Mouse (Mus musculus): ENCODE measurements at regions not wholly inside any gene's neighbourhood (a gene's known extent, or its start where the extent isn't known, plus 50 kb on each side); places are given as distances from the start of the nearest gene placed in this dataset.

- Histone ChIP-seq H3K79me2 (ENCODE audit: control insufficient read depth, insufficient read depth, low read length, poor library complexity) (no peaks in the 10 kb centered on the region), H3K36me3 (ENCODE audit: control insufficient read depth in 1 of 2, insufficient read depth in 2 of 2, low read length in 2 of 2) (no peaks in the 10 kb centered on the region), H3K9ac (ENCODE audit: control insufficient read depth, low read depth, low read length, poor library complexity, severe bottlenecking) (no peak overlapping the region), H3K4me1 (ENCODE audit: control insufficient read depth in 1 of 2, insufficient read depth in 2 of 2, low read length in 2 of 2) (peaks cover 2 to 3% of the 10 kb centered on the region in 2 experiments; a peak in 3 of 4 replicates), H3K27ac (ENCODE audit: control insufficient read depth, low read depth, low read length) (no peak overlapping the region), H3K4me3 (ENCODE audit: control insufficient read depth in 1 of 2, insufficient read depth in 1 of 2, low read depth in 2 of 2, low read length in 2 of 2) (no peak overlapping the region), H3K9me3 (replicated peaks; ENCODE audit: insufficient read depth, low read length) (no peaks in the 10 kb centered on the region), H3K27me3 (ENCODE audit: control insufficient read depth in 1 of 2, insufficient read depth in 2 of 2, low read length in 2 of 2) (no peaks in the 10 kb centered on the region)
- no peak for DNase-seq (ENCODE audit: low read depth, low spot score)
- TF ChIP-seq SIN3A (IDR thresholded peaks at IDR 0.05; ENCODE audit: low read length) (no peak), CHD2 (IDR thresholded peaks at IDR 0.05; ENCODE audit: low read length) (no peak), POLR2A (IDR thresholded peaks at IDR 0.05; ENCODE audit: control insufficient read depth in 1 of 2, insufficient read depth in 1 of 2, low read depth in 1 of 2, low read length in 2 of 2, poor library complexity in 1 of 2) (no peak), CHD1 (IDR thresholded peaks at IDR 0.05; ENCODE audit: low read depth, low read length) (no peak), MAZ (IDR thresholded peaks at IDR 0.05; ENCODE audit: low read depth, low read length) (no peak), JUND (IDR thresholded peaks at IDR 0.05; ENCODE audit: low read depth, low read length) (no peak), NELFE (IDR thresholded peaks at IDR 0.05; ENCODE audit: low read depth, low read length) (no peak), TCF12 (IDR thresholded peaks at IDR 0.05; ENCODE audit: low read depth, low read length) (no peak), RAD21 (IDR thresholded peaks at IDR 0.05; ENCODE audit: low read depth, low read length) (no peak), ZKSCAN1 (IDR thresholded peaks at IDR 0.05; ENCODE audit: low read depth, low read length) (no peak), UBTF (IDR thresholded peaks at IDR 0.05; ENCODE audit: borderline replicate concordance, insufficient read depth, low read depth, low read length) (no peak)
Observed at GRCm38 (mm10) chr1:92741047-92741446, 90.4 kb upstream of the Gpc1 start.

DNA sequence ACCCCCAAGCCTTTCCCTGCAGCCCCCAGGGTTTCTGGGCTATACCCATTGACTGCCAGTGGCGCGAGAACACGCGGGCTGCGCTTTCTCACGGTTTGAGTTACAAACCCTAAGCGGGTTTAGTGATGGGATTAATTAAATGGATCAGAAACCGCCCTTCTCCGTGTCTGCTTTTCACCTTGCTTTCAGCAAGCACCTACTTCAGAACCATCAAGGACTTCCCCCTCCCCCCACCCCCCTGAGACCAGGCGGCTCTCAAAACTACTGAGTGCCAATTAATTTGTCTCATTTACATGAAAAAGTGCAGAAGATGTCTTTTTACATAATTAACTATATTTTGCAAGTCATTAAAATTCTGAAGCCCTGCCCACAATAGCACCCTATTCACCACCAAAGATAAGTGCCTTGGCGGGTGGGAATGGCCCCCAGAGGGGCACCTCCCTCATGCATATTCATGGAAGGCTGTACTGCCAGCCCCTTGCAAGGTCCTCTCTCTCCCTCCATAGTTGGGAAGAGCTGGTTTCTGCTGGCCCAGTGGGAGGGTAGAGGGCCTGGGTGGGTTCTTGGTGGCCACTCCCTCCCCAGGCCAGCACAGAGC, 89.1 kb upstream of the Otos start:
- Histone ChIP-seq H3K4me3 (ENCODE audit: control insufficient read depth in 1 of 2, insufficient read depth in 1 of 2, low read depth in 2 of 2, low read length in 2 of 2) (no peak overlapping the region), H3K79me2 (ENCODE audit: control insufficient read depth, insufficient read depth, low read length, poor library complexity) (no peaks in the 10 kb centered on the region), H3K36me3 (ENCODE audit: control insufficient read depth in 1 of 2, insufficient read depth in 2 of 2, low read length in 2 of 2) (no peaks in the 10 kb centered on the region), H3K9me3 (replicated peaks; ENCODE audit: insufficient read depth, low read length) (no peaks in the 10 kb centered on the region), H3K4me1 (ENCODE audit: control insufficient read depth in 1 of 2, insufficient read depth in 2 of 2, low read length in 2 of 2) (peaks cover 2 to 7% of the 10 kb centered on the region in 2 experiments; a peak in 3 of 4 replicates), H3K27me3 (ENCODE audit: control insufficient read depth in 1 of 2, insufficient read depth in 2 of 2, low read length in 2 of 2) (no peaks in the 10 kb centered on the region), H3K27ac (ENCODE audit: control insufficient read depth, low read depth, low read length) (no peak overlapping the region), H3K9ac (ENCODE audit: control insufficient read depth, low read depth, low read length, poor library complexity, severe bottlenecking) (no peak overlapping the region)
- TF ChIP-seq BHLHE40 (IDR thresholded peaks at IDR 0.05; ENCODE audit: borderline replicate concordance, low read depth, low read length) (no peak), TAL1 (IDR thresholded peaks at IDR 0.05; ENCODE audit: low read length) (no peak), EP300 (IDR thresholded peaks at IDR 0.05; ENCODE audit: low read depth in 1 of 2, low read length in 2 of 2) (no peak), E2F4 (IDR thresholded peaks at IDR 0.05; ENCODE audit: borderline replicate concordance, low read depth, low read length) (no peak), NELFE (IDR thresholded peaks at IDR 0.05; ENCODE audit: low read depth, low read length) (no peak), ZKSCAN1 (IDR thresholded peaks at IDR 0.05; ENCODE audit: low read depth, low read length) (no peak), MYC (IDR thresholded peaks at IDR 0.05; ENCODE audit: low read depth, low read length) (no peak), MAZ (IDR thresholded peaks at IDR 0.05; ENCODE audit: low read depth, low read length) (no peak), MEF2A (IDR thresholded peaks at IDR 0.05; ENCODE audit: extremely low read depth, insufficient replicate concordance, low read depth, low read length, poor library complexity, severe bottlenecking) (no peak), ELF1 (IDR thresholded peaks at IDR 0.05; ENCODE audit: low read depth, low read length) (no peak), CHD1 (IDR thresholded peaks at IDR 0.05; ENCODE audit: low read depth, low read length) (no peak), MAX (IDR thresholded peaks at IDR 0.05; ENCODE audit: low read length) (no peak), SMC3 (IDR thresholded peaks at IDR 0.05; ENCODE audit: low read depth, low read length) (no peak)
- DNase-seq (ENCODE audit: low read depth, low spot score): no peak
